Mouse (Mus musculus) hindbrain, embryonic 10.5 days (tissue): Measurements from ENCODE around the gene Wdr48. TPM values are rescaled to one million over a fixed set of nuclear protein-coding genes. Genes with fewer than 3 reads are reported as not detected.
A peak's percentile ranks its signal among the peaks of the same experiment; 100 is the strongest.

Source experiments
- DNase-seq: peaks from one replicate; pipeline ENCODE4 v3.0.0-alpha.2; 2017; ENCODE audit warnings: low spot score
- H3K27ac ChIP-seq: fragments of 300-500 bp; sonication (generic); 2 replicates; pipeline ENCODE4 v1.5.1; 2016; ENCODE audit warnings: mild to moderate bottlenecking, moderate library complexity
- H3K27me3 ChIP-seq: fragments of 300-500 bp; sonication (generic); 2 replicates; pipeline ENCODE4 v1.6.1; 2016; ENCODE audit warnings: mild to moderate bottlenecking; ENCODE audit not compliant: poor library complexity, insufficient read depth, severe bottlenecking
- H3K36me3 ChIP-seq: fragments of 300-500 bp; sonication (generic); 2 replicates; pipeline ENCODE4 v1.6.1; 2016; ENCODE audit warnings: mild to moderate bottlenecking, moderate library complexity
- H3K4me1 ChIP-seq: fragments of 300-500 bp; sonication (generic); replicated peaks from 2 replicates; pipeline ENCODE4 v1.6.1; 2016; ENCODE audit warnings: mild to moderate bottlenecking
- H3K4me3 ChIP-seq: fragments of 300-500 bp; sonication (generic); 2 replicates; pipeline ENCODE4 v1.5.1; 2016; ENCODE audit warnings: mild to moderate bottlenecking, moderate library complexity
- H3K9me3 ChIP-seq: fragments of 300-500 bp; sonication (generic); 2 replicates; pipeline ENCODE4 v1.6.1; 2016; ENCODE audit warnings: mild to moderate bottlenecking, moderate library complexity
- WGBS: fragments of 180-500 bp; shearing (Covaris S2); methylation state at CpG from one replicate; pipeline ENCODE4 v1.1.7; 2016; 5-methylcytosine and 5-hydroxymethylcytosine counted together
- polyA plus RNA-seq: library from polyadenylated mRNA; unstranded; fragments of >200 nt; fragmentation: Nextera tagmentation; extraction: Ambion mirVana; gene quantifications from 2 replicates; pipeline ENCODE4 v1.2.1, GENCODE M21; 2016

Wdr48 gene
- polyA plus RNA-seq, 1 experiment from 2014 or later, result 62.6 TPM

GRCm38 (mm10) chr9:119964206-119964605, 69.5 kb downstream of the Wdr48 start:
- no peaks in the 10 kb centered on the region for H3K9me3 ChIP-seq
- no peak for DNase-seq
- 78% methylated on average over 3 of the region's 3 CpGs for WGBS

GRCm38 (mm10) chr9:119965186-119965585, 70.5 kb downstream of the Wdr48 start:
- Histone ChIP-seq H3K4me3 (no peak overlapping the region), H3K9me3 (no peaks in the 10 kb centered on the region), H3K27me3 (peaks cover 33% of the 10 kb centered on the region), H3K4me1 (peaks cover 19% of the 10 kb centered on the region), H3K36me3 (no peaks in the 10 kb centered on the region), H3K27ac (no peak overlapping the region)
- DNase-seq, result no peak
- 84% methylated on average over 3 of the region's 3 CpGs for WGBS

More at GRCm38 (mm10) chr9:119964206-119964605, 69.5 kb downstream of the Wdr48 start:
- H3K27me3 ChIP-seq, result peaks cover 33% of the 10 kb centered on the region
- peaks cover 16% of the 10 kb centered on the region for H3K4me1 ChIP-seq
- H3K36me3 ChIP-seq, result no peaks in the 10 kb centered on the region
- H3K27ac ChIP-seq, result no peak overlapping the region
- H3K4me3 ChIP-seq, result no peak overlapping the region

GRCm38 (mm10) chr9:119966221-119966910, 71.7 kb downstream of the Wdr48 start:
- H3K27me3 ChIP-seq, result peaks cover 31% of the 10 kb centered on the region
- no peaks in the 10 kb centered on the region for H3K9me3 ChIP-seq
- no peak for DNase-seq
- 85% methylated on average over 26 of the region's 26 CpGs for WGBS
- peaks cover 3% of the 10 kb centered on the region; the same call in 1 of the 2 replicates for H3K36me3 ChIP-seq
- peaks cover 30% of the 10 kb centered on the region for H3K4me1 ChIP-seq
- H3K4me3 ChIP-seq, result no peak overlapping the region
- no peak overlapping the region for H3K27ac ChIP-seq

GRCm38 (mm10) chr9:119969811-119970210, 75.1 kb downstream of the Wdr48 start:
- H3K4me1 ChIP-seq, result peaks cover 17% of the 10 kb centered on the region
- no peak overlapping the region for H3K27ac ChIP-seq
- H3K36me3 ChIP-seq, result peaks cover 35% of the 10 kb centered on the region
- no peaks in the 10 kb centered on the region for H3K9me3 ChIP-seq
- H3K27me3 ChIP-seq, result 0 out of 2 replicates have a peak, but pooled peaks cover 10% of the 10 kb centered on the region
- 82% methylated on average over 7 of the region's 7 CpGs for WGBS
- no peak for DNase-seq
- H3K4me3 ChIP-seq, result no peak overlapping the region

- Histone ChIP-seq H3K9me3 (no peaks in the 10 kb centered on the region), H3K4me1 (peaks cover 17% of the 10 kb centered on the region), H3K36me3 (peaks cover 38% of the 10 kb centered on the region), H3K27me3 (0 out of 2 replicates have a peak, but pooled peaks cover 10% of the 10 kb centered on the region), H3K27ac (no peak overlapping the region), H3K4me3 (no peak overlapping the region)
- DNase-seq, result peak; percentile 35
- 48% methylated on average over 6 of the region's 6 CpGs for WGBS
These were observed 75.5 kb downstream of the Wdr48 start for GRCm38 (mm10) chr9:119970221-119970620.

- 87% methylated on average over 7 of the region's 7 CpGs for WGBS
- Histone ChIP-seq H3K9me3 (no peaks in the 10 kb centered on the region), H3K4me1 (peaks cover 17% of the 10 kb centered on the region), H3K36me3 (peaks cover 40% of the 10 kb centered on the region), H3K4me3 (no peak overlapping the region), H3K27ac (no peak overlapping the region), H3K27me3 (0 out of 2 replicates have a peak, but pooled peaks cover 6% of the 10 kb centered on the region)
- no peak for DNase-seq
These were observed 76.3 kb downstream of the Wdr48 start for GRCm38 (mm10) chr9:119970763-119971656.

GRCm38 (mm10) chr9:119972166-119972565, 77.5 kb downstream of the Wdr48 start:
- no peak for DNase-seq
- H3K4me1 ChIP-seq, result peaks cover 24% of the 10 kb centered on the region
- 95% methylated on average over 10 of the region's 10 CpGs for WGBS
- H3K4me3 ChIP-seq, result no peak overlapping the region
- H3K27me3 ChIP-seq, result no peaks in the 10 kb centered on the region
- peaks cover 40% of the 10 kb centered on the region for H3K36me3 ChIP-seq
- H3K9me3 ChIP-seq, result no peaks in the 10 kb centered on the region
- no peak overlapping the region for H3K27ac ChIP-seq

- Histone ChIP-seq H3K9me3 (no peaks in the 10 kb centered on the region), H3K27me3 (no peaks in the 10 kb centered on the region), H3K36me3 (peaks cover 40% of the 10 kb centered on the region), H3K27ac (no peak overlapping the region), H3K4me1 (peaks cover 28% of the 10 kb centered on the region), H3K4me3 (no peak overlapping the region)
- WGBS, result 90% methylated on average over 12 of the region's 12 CpGs
- DNase-seq, result no peak
These were observed 77.9 kb downstream of the Wdr48 start for GRCm38 (mm10) chr9:119972582-119972981.

GRCm38 (mm10) chr9:119973281-119973680, 78.6 kb downstream of the Wdr48 start:
- Histone ChIP-seq H3K9me3 (no peaks in the 10 kb centered on the region), H3K36me3 (peaks cover 40% of the 10 kb centered on the region), H3K4me3 (no peak overlapping the region), H3K4me1 (peaks cover 35% of the 10 kb centered on the region), H3K27ac (no peak overlapping the region), H3K27me3 (no peaks in the 10 kb centered on the region)
- 95% methylated on average over 23 of the region's 23 CpGs for WGBS
- no peak for DNase-seq

- Histone ChIP-seq H3K36me3 (peaks cover 40% of the 10 kb centered on the region), H3K27ac (no peak overlapping the region), H3K27me3 (no peaks in the 10 kb centered on the region), H3K4me3 (no peak overlapping the region), H3K4me1 (peaks cover 42% of the 10 kb centered on the region), H3K9me3 (no peaks in the 10 kb centered on the region)
- WGBS, result 92% methylated on average over 27 of the region's 27 CpGs
- no peak for DNase-seq
These were observed 79.3 kb downstream of the Wdr48 start for GRCm38 (mm10) chr9:119973869-119974520.

GRCm38 (mm10) chr9:119974609-119975008, 79.9 kb downstream of the Wdr48 start:
- Histone ChIP-seq H3K9me3 (no peaks in the 10 kb centered on the region), H3K27me3 (no peaks in the 10 kb centered on the region), H3K4me1 (peaks cover 48% of the 10 kb centered on the region), H3K4me3 (no peak overlapping the region), H3K27ac (no peak overlapping the region), H3K36me3 (peaks cover 40% of the 10 kb centered on the region)
- DNase-seq, result no peak
- WGBS, result 88% methylated on average over 5 of the region's 5 CpGs

GRCm38 (mm10) chr9:119975286-119975685, 80.6 kb downstream of the Wdr48 start:
- H3K4me3 ChIP-seq, result no peak overlapping the region
- no peak for DNase-seq
- H3K27me3 ChIP-seq, result no peaks in the 10 kb centered on the region; the same call in 1 of the 2 replicates
- H3K27ac ChIP-seq, result no peak overlapping the region
- 96% methylated on average over 4 of the region's 4 CpGs for WGBS
- no peaks in the 10 kb centered on the region for H3K9me3 ChIP-seq
- H3K36me3 ChIP-seq, result peaks cover 40% of the 10 kb centered on the region
- H3K4me1 ChIP-seq, result peaks cover 51% of the 10 kb centered on the region
